Mouse (Mus musculus) bone marrow macrophage, adult 2 months (primary cell): ENCODE data around the gene Vwa3a.

Experiments
- CTCF ChIP-seq: IDR thresholded peaks from 2 replicates; pipeline ENCODE4 v1.5.1; 2012; ENCODE audit warnings: low read depth, mild to moderate bottlenecking, low read length, moderate library complexity
- POLR2A ChIP-seq: IDR thresholded peaks from 2 replicates; pipeline ENCODE4 v1.6.1; 2012; ENCODE audit warnings: mild to moderate bottlenecking, low read depth, low read length, borderline replicate concordance

- no peak for TF ChIP-seq CTCF
- TF ChIP-seq POLR2A = no peak
Observed at GRCm38 (mm10) chr7:120717261-120717660, 21.9 kb upstream of the Vwa3a start.
